Mouse (Mus musculus) heart, adult 2 months (tissue): ENCODE measurements at regions not wholly inside any gene's neighbourhood (a gene's known extent, or its start where the extent isn't known, plus 50 kb on each side); places are given as distances from the start of the nearest gene placed in this dataset.

Source experiments
- DNase-seq, 2 experiments: peaks; one replicate each; pipeline ENCODE4 v3.0.0; 2021
- H3K27ac ChIP-seq: fragments of 200-600 bp; 2 replicates; pipeline ENCODE4 v1.8.1; 2022
- H3K27me3 ChIP-seq: fragments of 200-500 bp; 2 replicates; pipeline ENCODE4 v1.6.1; 2012; ENCODE audit warnings: mild to moderate bottlenecking, low read length, inconsistent platforms, mixed read lengths; ENCODE audit not compliant: control insufficient read depth, insufficient read depth
- H3K36me3 ChIP-seq: fragments of 200-500 bp; 2 replicates; pipeline ENCODE4 v1.6.1; 2012; ENCODE audit warnings: low read length, inconsistent platforms; ENCODE audit not compliant: control insufficient read depth, insufficient read depth
- H3K4me1 ChIP-seq: fragments of 200-500 bp; 2 replicates; pipeline ENCODE4 v1.6.1; 2011; ENCODE audit warnings: low read length; ENCODE audit not compliant: control insufficient read depth, insufficient read depth
- H3K4me3 ChIP-seq: fragments of 200-600 bp; 2 replicates; pipeline ENCODE4 v1.8.1; 2022
- H3K79me2 ChIP-seq: fragments of 200-500 bp; replicated peaks from 2 replicates; pipeline ENCODE4 v1.6.1; 2012; ENCODE audit warnings: mild to moderate bottlenecking, inconsistent platforms, low read length, moderate library complexity, mixed read lengths; ENCODE audit not compliant: control insufficient read depth, insufficient read depth
- H3K9ac ChIP-seq: fragments of 200-500 bp; 2 replicates; pipeline ENCODE4 v1.6.1; 2012; ENCODE audit warnings: low read depth, mild to moderate bottlenecking, control low read depth, inconsistent platforms, low read length, mixed read lengths
- CTCF ChIP-seq: fragments of 200-600 bp; IDR thresholded peaks from 2 replicates; pipeline ENCODE4 v1.8.1; 2022; ENCODE audit warnings: antibody characterized with exemption, mild to moderate bottlenecking, moderate library complexity
- EP300 ChIP-seq: fragments of 200-500 bp; IDR thresholded peaks from 2 replicates; pipeline ENCODE4 v1.6.1; 2011; ENCODE audit warnings: low read depth, low read length, control low read depth; ENCODE audit not compliant: insufficient read depth
- POLR2A ChIP-seq: fragments of 200-500 bp; IDR thresholded peaks from 2 replicates; pipeline ENCODE4 v1.6.1; 2011; ENCODE audit warnings: mild to moderate bottlenecking, low read depth, low read length, control low read depth; ENCODE audit not compliant: insufficient read depth
- WGBS: fragments of 180-500 bp; shearing (Covaris S2); methylation state at CpG from one replicate; pipeline ENCODE4 v1.1.7; 2018; 5-methylcytosine and 5-hydroxymethylcytosine counted together
- intact Hi-C: fragments of 180-260 bp; cut with DNase I; formaldehyde crosslinking; loops from one replicate; pipeline ENCODE4 v1.15.1; 2025

GRCm38 (mm10) chr1:43358191-43358590 is 86.2 kb upstream of the Nck2 start:
- Histone ChIP-seq H3K36me3 (no peaks in the 10 kb centered on the region; the same call in 1 of the 2 replicates), H3K79me2 (no peaks in the 10 kb centered on the region), H3K27ac (no peak overlapping the region), H3K4me1 (peaks cover 7% of the 10 kb centered on the region), H3K27me3 (no peaks in the 10 kb centered on the region), H3K9ac (no peak overlapping the region), H3K4me3 (no peak overlapping the region)
- 46% methylated on average over 6 of the region's 6 CpGs for WGBS
- intact Hi-C loops = no loop called here
- TF ChIP-seq CTCF = no peak
- TF ChIP-seq EP300 = no peak
- TF ChIP-seq POLR2A = no peak
- peak in 1 of 2 experiments; percentile 37 for DNase-seq

GRCm38 (mm10) chr1:43359662-43360061 is 84.7 kb upstream of the Nck2 start:
- Histone ChIP-seq H3K27ac (no peak overlapping the region), H3K9ac (no peak overlapping the region), H3K4me3 (no peak overlapping the region), H3K4me1 (peaks cover 7% of the 10 kb centered on the region), H3K27me3 (no peaks in the 10 kb centered on the region), H3K36me3 (no peaks in the 10 kb centered on the region; the same call in 1 of the 2 replicates), H3K79me2 (no peaks in the 10 kb centered on the region)
- WGBS = 94% methylated on average over 4 of the region's 4 CpGs
- DNase-seq = no peak
- intact Hi-C loops = no loop called here
- TF ChIP-seq CTCF = no peak
- TF ChIP-seq POLR2A = no peak
- TF ChIP-seq EP300 = no peak

DNA sequence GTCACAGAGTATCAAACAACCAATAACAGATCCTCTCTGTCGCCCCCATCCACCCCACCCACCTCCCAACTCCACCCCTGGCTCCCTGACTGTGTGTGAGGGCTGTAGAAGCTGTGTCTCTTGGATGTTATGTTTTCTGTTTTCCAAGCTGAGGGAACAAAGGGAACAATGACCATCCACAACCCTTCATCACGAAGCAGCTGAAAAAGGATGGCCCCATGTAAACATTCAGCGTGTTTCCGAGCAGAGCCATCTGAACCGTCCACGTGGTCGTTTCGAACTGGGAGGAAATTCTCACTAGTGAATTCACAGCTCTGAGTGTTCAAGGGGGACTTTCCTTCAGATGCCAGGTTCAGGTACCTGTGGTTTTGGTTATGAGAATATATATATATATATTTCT is 84.1 kb upstream of the Nck2 start:
- no peaks in the 10 kb centered on the region for H3K79me2 ChIP-seq
- intact Hi-C loops = no loop called here
- no peaks in the 10 kb centered on the region; the same call in 1 of the 2 replicates for H3K36me3 ChIP-seq
- H3K27ac ChIP-seq = no peak overlapping the region
- no peak overlapping the region for H3K4me3 ChIP-seq
- H3K27me3 ChIP-seq = no peaks in the 10 kb centered on the region
- no peak overlapping the region for H3K9ac ChIP-seq
- no peak for TF ChIP-seq CTCF
- TF ChIP-seq POLR2A = no peak
- no peak for TF ChIP-seq EP300
- peaks cover 7% of the 10 kb centered on the region for H3K4me1 ChIP-seq
- DNase-seq = no peak
- WGBS = 77% methylated on average over 8 of the region's 8 CpGs

DNA sequence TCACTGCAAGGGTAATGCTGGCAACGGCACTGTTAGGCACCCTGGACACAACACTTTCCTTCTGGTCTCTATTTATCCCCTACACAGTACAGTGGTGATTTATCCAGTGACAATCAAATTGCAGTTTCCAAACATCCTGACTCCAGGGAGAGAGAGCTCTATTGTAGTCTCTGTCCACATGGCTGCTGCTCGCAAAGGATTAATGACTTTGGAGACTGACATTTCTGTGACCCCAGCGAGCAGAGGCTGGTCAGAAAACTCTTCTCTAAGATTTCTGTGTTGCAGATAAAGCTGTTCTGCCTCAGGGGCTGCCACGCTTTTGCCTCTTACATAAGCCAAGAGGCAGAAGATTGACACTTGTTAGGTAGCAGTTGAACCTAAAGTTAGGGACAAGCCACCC is 83.6 kb upstream of the Nck2 start:
- WGBS = 46% methylated on average over 4 of the region's 4 CpGs
- Histone ChIP-seq H3K4me1 (peaks cover 7% of the 10 kb centered on the region), H3K27me3 (no peaks in the 10 kb centered on the region), H3K9ac (no peak overlapping the region), H3K27ac (no peak overlapping the region; the same call in 1 of the 2 replicates), H3K79me2 (no peaks in the 10 kb centered on the region), H3K4me3 (no peak overlapping the region), H3K36me3 (no peaks in the 10 kb centered on the region; the same call in 1 of the 2 replicates)
- intact Hi-C loops = no loop called here
- TF ChIP-seq POLR2A (no peak), CTCF (no peak), EP300 (no peak)
- no peak for DNase-seq

DNA sequence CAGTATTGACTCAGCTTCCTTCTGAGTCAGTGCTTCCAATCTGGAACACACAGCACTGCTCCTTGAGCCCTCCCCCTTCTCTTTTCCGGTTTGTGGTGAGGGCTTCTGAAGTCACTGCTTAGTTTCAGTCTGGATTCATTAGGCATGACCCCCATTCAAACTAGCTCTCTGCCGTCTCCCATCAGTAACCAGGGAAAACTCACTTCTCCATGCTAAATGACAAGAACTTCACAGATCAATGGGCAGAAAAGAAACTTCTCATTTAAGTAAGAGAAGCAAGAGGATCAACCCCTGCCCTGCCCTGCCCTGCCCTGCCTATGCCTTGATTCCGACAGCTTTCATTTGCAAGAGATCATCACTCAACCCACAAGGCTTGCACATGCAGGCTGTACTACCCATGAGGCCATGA is 82.9 kb upstream of the Nck2 start:
- Histone ChIP-seq H3K27ac (no peak overlapping the region; the same call in 1 of the 2 replicates), H3K9ac (no peak overlapping the region), H3K36me3 (no peaks in the 10 kb centered on the region; the same call in 1 of the 2 replicates), H3K4me3 (no peak overlapping the region), H3K27me3 (no peaks in the 10 kb centered on the region), H3K79me2 (no peaks in the 10 kb centered on the region), H3K4me1 (peaks cover 7% of the 10 kb centered on the region)
- WGBS = 32% methylated on average over 3 of the region's 3 CpGs
- DNase-seq = no peak
- intact Hi-C loops = no loop called here
- TF ChIP-seq EP300 = no peak
- TF ChIP-seq POLR2A = no peak
- no peak for TF ChIP-seq CTCF

DNA sequence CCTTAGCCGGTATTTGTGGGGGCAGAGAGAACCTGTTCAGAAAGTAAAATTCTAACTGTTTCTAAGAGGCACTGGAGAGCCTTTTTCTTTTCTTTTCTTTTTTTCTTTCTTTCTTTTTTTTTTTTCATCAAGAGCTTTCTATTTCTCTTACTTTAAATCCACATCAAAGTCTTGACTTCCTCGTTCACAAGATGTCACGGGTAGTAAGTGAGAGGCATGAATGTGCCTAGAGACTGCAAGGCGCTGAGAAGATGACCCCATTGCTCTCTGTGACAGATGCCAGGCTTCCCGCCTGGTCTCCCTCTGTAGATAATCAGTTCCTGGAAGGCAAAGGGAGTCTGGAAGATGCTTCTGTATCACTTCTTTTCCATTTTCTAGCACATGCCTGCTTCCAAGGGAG is 82.2 kb upstream of the Nck2 start:
- Histone ChIP-seq H3K79me2 (no peaks in the 10 kb centered on the region), H3K4me3 (no peak overlapping the region), H3K9ac (no peak overlapping the region), H3K27me3 (no peaks in the 10 kb centered on the region), H3K27ac (no peak overlapping the region), H3K36me3 (no peaks in the 10 kb centered on the region; the same call in 1 of the 2 replicates), H3K4me1 (peaks cover 7% of the 10 kb centered on the region)
- TF ChIP-seq POLR2A (no peak), CTCF (no peak), EP300 (no peak)
- intact Hi-C loops = loop anchor here (2.0 kb wide), 1 partner anchor 23 kb away; no protein-coding TSS in a partner anchor
- DNase-seq = no peak
- WGBS = 75% methylated on average over 5 of the region's 5 CpGs
